Mouse (Mus musculus): ENCODE data around the gene Lgi2. TPM values are rescaled to one million over a fixed set of nuclear protein-coding genes. Genes with fewer than 3 reads are reported as not detected.

Lgi2 gene
- total and polyA plus RNA-seq, 3 experiments = under 0.01 TPM; not detected in 2

DNA sequence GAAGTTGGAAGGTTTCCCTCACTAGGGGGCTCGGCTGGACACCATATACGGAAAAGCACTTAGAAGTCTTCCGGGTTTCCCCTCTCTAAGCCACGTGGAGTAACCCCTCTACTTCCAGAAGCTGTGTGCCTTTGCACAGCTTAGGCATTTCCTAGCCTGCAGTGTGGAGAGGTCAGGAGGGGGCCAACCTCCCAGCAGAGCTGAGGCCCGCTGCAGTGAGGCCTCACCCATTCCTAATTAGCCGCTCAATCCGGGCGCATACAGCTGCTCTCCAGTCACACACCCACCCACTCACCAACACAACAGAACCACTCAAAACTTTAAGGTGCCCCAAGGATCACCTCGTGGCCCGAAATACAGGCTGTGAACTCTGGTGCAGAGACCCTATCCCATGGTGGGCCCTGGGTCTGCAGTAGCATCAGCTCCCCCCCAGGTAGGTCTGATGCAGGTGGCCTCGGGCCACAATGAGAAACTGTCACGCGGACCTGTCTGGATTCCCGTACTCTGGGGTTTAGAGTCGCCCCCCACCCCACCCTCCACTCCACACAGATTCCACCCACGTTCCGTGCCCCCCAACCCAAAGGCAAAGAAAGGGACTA lies 949 bp downstream of the Lgi2 start:
- TF ChIP-seq GATA1 (IDR thresholded peaks at IDR 0.05; ENCODE audit: borderline replicate concordance, low read length) = no peak
- no peak for TF ChIP-seq TAL1 (conservative IDR thresholded peaks at IDR 0.05; ENCODE audit: low read depth, low read length)
- TF ChIP-seq GATA2 (IDR thresholded peaks at IDR 0.05; ENCODE audit: borderline replicate concordance, low read depth, low read length) = no peak
- no peak for TF ChIP-seq POLR2AphosphoS5 (IDR thresholded peaks at IDR 0.05; ENCODE audit: insufficient replicate concordance, low read depth, low read length)
- TF ChIP-seq CTCF (IDR thresholded peaks at IDR 0.05; ENCODE audit: low read depth, low read length) = no peak
- Histone ChIP-seq H3K4me3 (ENCODE audit: low read depth, low read length) (0 out of 2 replicates have a peak overlapping the region, but pooled peaks have one; percentile 3), H3K4me1 (ENCODE audit: insufficient read depth, low read depth, low read length) (no peaks in the 10 kb centered on the region), H3K36me3 (replicated peaks) (no peaks in the 10 kb centered on the region), H3K9me3 (replicated peaks) (peaks cover 9% of the 10 kb centered on the region), H3K27me3 (ENCODE audit: insufficient read depth, low read length) (no peaks in the 10 kb centered on the region)
- ATAC-seq (ENCODE audit: extremely low read depth, insufficient number of reproducible peaks, low FRiP score, poor library complexity, severe bottlenecking) = no peak
- DNase-seq (ENCODE audit: low spot score) = no peak

DNA sequence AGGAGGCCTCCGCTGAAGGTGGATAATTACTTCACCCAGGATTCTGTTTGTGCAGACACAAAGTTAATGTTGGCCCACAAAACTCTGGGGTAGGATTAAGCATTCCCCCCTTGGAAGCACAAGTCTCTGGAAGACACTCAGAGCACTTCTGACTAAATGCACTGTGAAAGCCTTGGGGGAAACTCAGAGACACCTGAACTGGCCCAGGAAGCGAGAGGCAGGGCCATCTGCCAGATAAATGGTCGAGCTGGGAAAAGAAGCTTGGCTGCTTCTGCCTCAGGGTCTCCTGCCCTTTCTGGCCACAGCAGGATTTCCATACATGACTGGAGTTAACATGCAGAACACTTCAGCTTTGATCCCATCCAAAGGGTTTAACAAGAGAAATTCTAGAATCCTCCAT lies 1.9 kb downstream of the Lgi2 start:
- H3K27me3 ChIP-seq (ENCODE audit: insufficient read depth, low read length) = no peaks in the 10 kb centered on the region
- no peak overlapping the region for H3K4me3 ChIP-seq (ENCODE audit: low read depth, low read length)
- no peak for ATAC-seq (ENCODE audit: extremely low read depth, insufficient number of reproducible peaks, low FRiP score, poor library complexity, severe bottlenecking)
- H3K36me3 ChIP-seq (replicated peaks) = no peaks in the 10 kb centered on the region
- H3K9me3 ChIP-seq (replicated peaks) = peaks cover 9% of the 10 kb centered on the region
- no peak for DNase-seq (ENCODE audit: low spot score)
- no peaks in the 10 kb centered on the region for H3K4me1 ChIP-seq (ENCODE audit: insufficient read depth, low read depth, low read length)
- TF ChIP-seq CTCF (IDR thresholded peaks at IDR 0.05; ENCODE audit: low read depth, low read length) (no peak), TAL1 (conservative IDR thresholded peaks at IDR 0.05; ENCODE audit: low read depth, low read length) (no peak)

- no peak for TF ChIP-seq GATA1 (IDR thresholded peaks at IDR 0.05; ENCODE audit: borderline replicate concordance, low read length)
- no peak for DNase-seq (ENCODE audit: low spot score)
Measured at GRCm38 (mm10) chr5:52560240-52560639, 6.0 kb downstream of the Lgi2 start.

DNA sequence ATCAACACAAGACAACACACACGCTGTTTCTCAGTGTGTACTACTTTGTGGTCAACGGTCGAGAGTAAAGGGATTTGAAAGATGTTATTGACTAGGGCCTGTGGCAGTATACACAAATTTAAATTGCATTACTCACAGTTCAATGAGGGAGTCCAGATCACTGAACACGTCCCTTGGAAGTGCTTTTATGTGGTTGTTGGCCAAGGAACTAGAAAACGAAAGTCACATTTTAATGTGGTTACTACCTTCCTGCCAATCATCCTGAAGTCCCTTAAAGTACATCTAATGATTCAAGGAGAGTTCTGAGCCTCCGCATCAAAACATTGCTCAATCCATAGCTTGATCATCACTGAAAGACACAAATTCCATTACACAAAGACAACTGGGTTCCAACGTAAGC lies 10.7 kb downstream of the Lgi2 start:
- H3K9me3 ChIP-seq (replicated peaks) = no peaks in the 10 kb centered on the region
- no peaks in the 10 kb centered on the region for H3K36me3 ChIP-seq (replicated peaks)
- no peaks in the 10 kb centered on the region for H3K4me1 ChIP-seq (ENCODE audit: insufficient read depth, low read depth, low read length)
- ATAC-seq (ENCODE audit: extremely low read depth, insufficient number of reproducible peaks, low FRiP score, poor library complexity, severe bottlenecking) (no peak), DNase-seq (ENCODE audit: low spot score) (no peak)
- no peak overlapping the region for H3K4me3 ChIP-seq (ENCODE audit: low read depth, low read length)
- TF ChIP-seq CTCF (IDR thresholded peaks at IDR 0.05; ENCODE audit: low read depth, low read length) (no peak), POLR2AphosphoS5 (IDR thresholded peaks at IDR 0.05; ENCODE audit: insufficient replicate concordance, low read depth, low read length) (no peak), GATA1 (IDR thresholded peaks at IDR 0.05; ENCODE audit: borderline replicate concordance, low read length) (no peak), GATA2 (IDR thresholded peaks at IDR 0.05; ENCODE audit: borderline replicate concordance, low read depth, low read length) (no peak), TAL1 (conservative IDR thresholded peaks at IDR 0.05; ENCODE audit: low read depth, low read length) (no peak)
- H3K27me3 ChIP-seq (ENCODE audit: insufficient read depth, low read length) = no peaks in the 10 kb centered on the region

More at GRCm38 (mm10) chr5:52560240-52560639, 6.0 kb downstream of the Lgi2 start:
- H3K27me3 ChIP-seq (ENCODE audit: insufficient read depth, low read length) = no peaks in the 10 kb centered on the region
- no peaks in the 10 kb centered on the region for H3K4me1 ChIP-seq (ENCODE audit: insufficient read depth, low read depth, low read length)
- no peak overlapping the region for H3K4me3 ChIP-seq (ENCODE audit: low read depth, low read length)
- 0 out of 2 replicates have a peak, but pooled peaks cover under 1% of the 10 kb centered on the region for H3K9me3 ChIP-seq (replicated peaks)
- ATAC-seq (ENCODE audit: extremely low read depth, insufficient number of reproducible peaks, low FRiP score, poor library complexity, severe bottlenecking) = no peak
- H3K36me3 ChIP-seq (replicated peaks) = no peaks in the 10 kb centered on the region

DNA sequence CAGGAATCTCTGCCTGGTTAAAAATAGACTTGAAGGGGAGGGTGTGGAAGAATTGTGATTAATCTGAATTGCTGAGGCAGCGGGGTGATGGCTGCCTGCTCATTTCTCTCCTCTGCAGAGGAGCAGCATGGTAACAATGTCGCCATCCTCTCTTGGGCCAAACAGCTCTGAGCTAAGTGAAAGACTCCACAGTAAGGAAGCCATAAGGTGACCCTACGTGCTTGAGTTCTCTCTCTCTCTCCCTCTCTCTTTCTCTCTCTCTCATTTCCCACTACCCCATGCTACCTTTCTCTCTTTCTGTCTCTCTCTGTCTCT lies 15.0 kb downstream of the Lgi2 start:
- no peak for DNase-seq (ENCODE audit: low spot score)
- Histone ChIP-seq H3K27me3 (ENCODE audit: insufficient read depth, low read length) (no peaks in the 10 kb centered on the region), H3K4me1 (ENCODE audit: insufficient read depth, low read depth, low read length) (no peaks in the 10 kb centered on the region), H3K36me3 (replicated peaks) (no peaks in the 10 kb centered on the region), H3K9me3 (replicated peaks) (no peaks in the 10 kb centered on the region), H3K4me3 (ENCODE audit: low read depth, low read length) (no peak overlapping the region)
- TF ChIP-seq POLR2AphosphoS5 (IDR thresholded peaks at IDR 0.05; ENCODE audit: insufficient replicate concordance, low read depth, low read length) = no peak
- no peak for TF ChIP-seq CTCF (IDR thresholded peaks at IDR 0.05; ENCODE audit: low read depth, low read length)
- no peak for TF ChIP-seq GATA2 (IDR thresholded peaks at IDR 0.05; ENCODE audit: borderline replicate concordance, low read depth, low read length)
- TF ChIP-seq GATA1 (IDR thresholded peaks at IDR 0.05; ENCODE audit: borderline replicate concordance, low read length) = no peak
- no peak for TF ChIP-seq TAL1 (conservative IDR thresholded peaks at IDR 0.05; ENCODE audit: low read depth, low read length)
- no peak for ATAC-seq (ENCODE audit: extremely low read depth, insufficient number of reproducible peaks, low FRiP score, poor library complexity, severe bottlenecking)

GRCm38 (mm10) chr5:52550613-52551317 lies 15.5 kb downstream of the Lgi2 start:
- Histone ChIP-seq H3K9me3 (replicated peaks) (no peaks in the 10 kb centered on the region), H3K27me3 (ENCODE audit: insufficient read depth, low read length) (no peaks in the 10 kb centered on the region), H3K4me3 (ENCODE audit: low read depth, low read length) (no peak overlapping the region), H3K36me3 (replicated peaks) (no peaks in the 10 kb centered on the region), H3K4me1 (ENCODE audit: insufficient read depth, low read depth, low read length) (no peaks in the 10 kb centered on the region)
- ATAC-seq (ENCODE audit: extremely low read depth, insufficient number of reproducible peaks, low FRiP score, poor library complexity, severe bottlenecking) = no peak
- no peak for DNase-seq (ENCODE audit: low spot score)
- no peak for TF ChIP-seq GATA1 (IDR thresholded peaks at IDR 0.05; ENCODE audit: borderline replicate concordance, low read length)
- TF ChIP-seq CTCF (IDR thresholded peaks at IDR 0.05; ENCODE audit: low read depth, low read length) = no peak
- no peak for TF ChIP-seq TAL1 (conservative IDR thresholded peaks at IDR 0.05; ENCODE audit: low read depth, low read length)
- no peak for TF ChIP-seq POLR2AphosphoS5 (IDR thresholded peaks at IDR 0.05; ENCODE audit: insufficient replicate concordance, low read depth, low read length)
- TF ChIP-seq GATA2 (IDR thresholded peaks at IDR 0.05; ENCODE audit: borderline replicate concordance, low read depth, low read length) = no peak

All from G1E (cell line).